Mouse (Mus musculus) intestine, embryonic 14.5 days (tissue): ENCODE data around the gene Nlrx1. TPM values are rescaled to one million over a fixed set of nuclear protein-coding genes. Genes with fewer than 3 reads are reported as not detected.

Experiments
- ATAC-seq: fragments of 200-750 bp; cut with Nextera tagmentation; replicated peaks from 2 replicates; pipeline ENCODE4 v1.8.0; 2017; ENCODE audit warnings: low read depth, moderate number of reproducible peaks, moderate TSS enrichment, moderate library complexity; ENCODE audit not compliant: low FRiP score, low TSS enrichment
- DNase-seq: peaks from one replicate; pipeline ENCODE4 v3.0.0-alpha.2; 2018; ENCODE audit warnings: low spot score
- H3K27ac ChIP-seq: fragments of 300-500 bp; sonication (generic); 2 replicates; pipeline ENCODE4 v1.5.1; 2014; ENCODE audit warnings: low read depth, mild to moderate bottlenecking, control low read depth
- H3K27me3 ChIP-seq: fragments of 300-500 bp; sonication (generic); replicated peaks from 2 replicates; pipeline ENCODE4 v1.6.1; 2014; ENCODE audit warnings: low read length, control low read depth; ENCODE audit not compliant: control insufficient read depth, insufficient read depth
- H3K36me3 ChIP-seq: fragments of 300-500 bp; sonication (generic); 2 replicates; pipeline ENCODE4 v1.6.1; 2014; ENCODE audit warnings: low read length, control low read depth; ENCODE audit not compliant: control insufficient read depth, insufficient read depth
- H3K4me1 ChIP-seq: fragments of 300-500 bp; sonication (generic); replicated peaks from 2 replicates; pipeline ENCODE4 v1.6.1; 2014; ENCODE audit warnings: low read length, control low read depth, mixed read lengths; ENCODE audit not compliant: control insufficient read depth, insufficient read depth
- H3K4me2 ChIP-seq: fragments of 300-500 bp; sonication (generic); 2 replicates; pipeline ENCODE4 v1.6.1; 2014; ENCODE audit warnings: low read length
- H3K4me3 ChIP-seq: fragments of 300-500 bp; sonication (generic); 2 replicates; pipeline ENCODE4 v1.5.1; 2014; ENCODE audit warnings: low read depth, low read length, control low read depth, mixed read lengths
- H3K9ac ChIP-seq: fragments of 300-500 bp; sonication (generic); 2 replicates; pipeline ENCODE4 v1.6.1; 2014; ENCODE audit warnings: mild to moderate bottlenecking, low read length
- H3K9me3 ChIP-seq: fragments of 300-500 bp; sonication (generic); 2 replicates; pipeline ENCODE4 v1.6.1; 2016; ENCODE audit warnings: low read length, control low read depth; ENCODE audit not compliant: control insufficient read depth
- WGBS: fragments of 180-500 bp; shearing (Covaris S2); extraction: QIAGEN DNeasy Blood & Tissue Kit; methylation state at CpG from one replicate; pipeline ENCODE4 v1.1.7; 2014; 5-methylcytosine and 5-hydroxymethylcytosine counted together
- polyA plus RNA-seq: library from polyadenylated mRNA; unstranded; fragments of >200 nt; fragmentation: Nextera tagmentation; extraction: Ambion mirVana; gene quantifications from 2 replicates; pipeline ENCODE4 v1.2.1, GENCODE M21; 2014

The Nlrx1 gene
- polyA plus RNA-seq, 1 experiment from 2014 or later = 7.0 TPM

- H3K4me1 ChIP-seq = peaks cover 14% of the 10 kb centered on the region; the same call in 1 of the 2 replicates
- no peaks in the 10 kb centered on the region for H3K9me3 ChIP-seq
- peak; percentile 54 for DNase-seq
- WGBS = 9% methylated on average over 11 of the region's 11 CpGs
- peaks cover 27% of the 10 kb centered on the region; the same call in 1 of the 2 replicates for H3K27me3 ChIP-seq
- no peak overlapping the region for H3K27ac ChIP-seq
- peak overlapping the region; percentile 58 for H3K9ac ChIP-seq
- no peak for ATAC-seq
- peak overlapping the region; percentile 97 for H3K4me2 ChIP-seq
- peak overlapping the region; percentile 62 for H3K4me3 ChIP-seq
- H3K36me3 ChIP-seq = peaks cover 8% of the 10 kb centered on the region; the same call in 1 of the 2 replicates
Measured at GRCm38 (mm10) chr9:44287003-44287400, 18.6 kb upstream of the Nlrx1 start.

- peaks cover 5% of the 10 kb centered on the region; the same call in 1 of the 2 replicates for H3K36me3 ChIP-seq
- H3K4me3 ChIP-seq = no peak overlapping the region
- H3K4me2 ChIP-seq = no peak overlapping the region
- H3K4me1 ChIP-seq = peaks cover 14% of the 10 kb centered on the region; the same call in 1 of the 2 replicates
- no peak overlapping the region for H3K9ac ChIP-seq
- WGBS = 31% methylated on average over 6 of the region's 6 CpGs
- ATAC-seq (no peak), DNase-seq (no peak)
- no peaks in the 10 kb centered on the region for H3K9me3 ChIP-seq
- H3K27ac ChIP-seq = no peak overlapping the region
- H3K27me3 ChIP-seq = peaks cover 27% of the 10 kb centered on the region; the same call in 1 of the 2 replicates
Measured at GRCm38 (mm10) chr9:44286256-44286850, 18.0 kb upstream of the Nlrx1 start.

GRCm38 (mm10) chr9:44283183-44283582 lies 14.8 kb upstream of the Nlrx1 start:
- Histone ChIP-seq H3K9ac (no peak overlapping the region), H3K4me2 (no peak overlapping the region), H3K27ac (no peak overlapping the region), H3K27me3 (peaks cover 14% of the 10 kb centered on the region; the same call in 1 of the 2 replicates), H3K4me3 (no peak overlapping the region), H3K9me3 (no peaks in the 10 kb centered on the region), H3K36me3 (peaks cover 3% of the 10 kb centered on the region; the same call in 1 of the 2 replicates), H3K4me1 (0 out of 2 replicates have a peak, but pooled peaks cover 2% of the 10 kb centered on the region)
- WGBS = 56% methylated on average over 5 of the region's 5 CpGs
- ATAC-seq (no peak), DNase-seq (no peak)

GRCm38 (mm10) chr9:44269973-44270372 lies 1.6 kb upstream of the Nlrx1 start:
- no peak for ATAC-seq

GRCm38 (mm10) chr9:44269077-44269476 lies 678 bp upstream of the Nlrx1 start:
- DNase-seq (no peak), ATAC-seq (no peak)
- Histone ChIP-seq H3K27me3 (no peaks in the 10 kb centered on the region), H3K4me3 (no peak overlapping the region), H3K4me1 (peaks cover 14% of the 10 kb centered on the region; the same call in 1 of the 2 replicates), H3K27ac (no peak overlapping the region), H3K9ac (no peak overlapping the region), H3K36me3 (no peaks in the 10 kb centered on the region), H3K9me3 (0 out of 2 replicates have a peak, but pooled peaks cover 4% of the 10 kb centered on the region), H3K4me2 (no peak overlapping the region)
- 87% methylated on average over 3 of the region's 3 CpGs for WGBS

More at GRCm38 (mm10) chr9:44269973-44270372, 1.6 kb upstream of the Nlrx1 start:
- no peak overlapping the region for H3K27ac ChIP-seq
- 78% methylated on average over 4 of the region's 4 CpGs for WGBS
- no peak overlapping the region for H3K4me2 ChIP-seq
- H3K9ac ChIP-seq = no peak overlapping the region
- H3K4me3 ChIP-seq = no peak overlapping the region
- H3K4me1 ChIP-seq = peaks cover 14% of the 10 kb centered on the region; the same call in 1 of the 2 replicates
- H3K36me3 ChIP-seq = no peaks in the 10 kb centered on the region
- 0 out of 2 replicates have a peak, but pooled peaks cover 4% of the 10 kb centered on the region for H3K9me3 ChIP-seq
- DNase-seq = no peak
- H3K27me3 ChIP-seq = no peaks in the 10 kb centered on the region

GRCm38 (mm10) chr9:44268027-44268360 lies 405 bp downstream of the Nlrx1 start:
- H3K4me3 ChIP-seq = peak overlapping the region; percentile 48
- H3K36me3 ChIP-seq = no peaks in the 10 kb centered on the region
- peak; percentile 91 for DNase-seq
- 5% methylated on average over 28 of the region's 28 CpGs for WGBS
- H3K9ac ChIP-seq = peak overlapping the region; percentile 83
- peak overlapping the region; percentile 64 for H3K27ac ChIP-seq
- no peaks in the 10 kb centered on the region for H3K27me3 ChIP-seq
- peaks cover 14% of the 10 kb centered on the region; the same call in 1 of the 2 replicates for H3K4me1 ChIP-seq
- ATAC-seq = peak; percentile 78
- 0 out of 2 replicates have a peak, but pooled peaks cover 4% of the 10 kb centered on the region for H3K9me3 ChIP-seq
- peak overlapping the region; percentile 91 for H3K4me2 ChIP-seq

GRCm38 (mm10) chr9:44267319-44268026 lies 926 bp downstream of the Nlrx1 start:
- H3K9me3 ChIP-seq = 0 out of 2 replicates have a peak, but pooled peaks cover 4% of the 10 kb centered on the region
- H3K9ac ChIP-seq = peak overlapping the region; percentile 83
- peak overlapping the region; percentile 91 for H3K4me2 ChIP-seq
- peak overlapping the region; percentile 48 for H3K4me3 ChIP-seq
- WGBS = 12% methylated on average over 23 of the region's 23 CpGs
- H3K36me3 ChIP-seq = no peaks in the 10 kb centered on the region
- DNase-seq (peak; percentile 69), ATAC-seq (peak; percentile 63; the same call in 1 of the 2 replicates)
- peak overlapping the region; percentile 64 for H3K27ac ChIP-seq
- peaks cover 14% of the 10 kb centered on the region; the same call in 1 of the 2 replicates for H3K4me1 ChIP-seq
- no peaks in the 10 kb centered on the region for H3K27me3 ChIP-seq

GRCm38 (mm10) chr9:44266478-44267226 lies 1.7 kb downstream of the Nlrx1 start:
- Histone ChIP-seq H3K4me1 (peaks cover 14% of the 10 kb centered on the region; the same call in 1 of the 2 replicates), H3K36me3 (no peaks in the 10 kb centered on the region), H3K9me3 (0 out of 2 replicates have a peak, but pooled peaks cover 4% of the 10 kb centered on the region), H3K27ac (no peak overlapping the region), H3K4me3 (0 out of 2 replicates have a peak overlapping the region, but pooled peaks have one; percentile 48), H3K27me3 (no peaks in the 10 kb centered on the region), H3K4me2 (peak overlapping the region; percentile 91), H3K9ac (no peak overlapping the region)
- WGBS = 54% methylated on average over 8 of the region's 8 CpGs
- DNase-seq (no peak), ATAC-seq (no peak)
